Mouse (Mus musculus) inflammation-experienced regulatory T-cells (primary cell): ENCODE data around the gene Aldob. TPM values are rescaled to one million over a fixed set of nuclear protein-coding genes. Genes with fewer than 3 reads are reported as not detected.

Experiments used
- polyA plus RNA-seq, 2 experiments: library from polyadenylated mRNA; unstranded; fragments of 100-300 nt; shearing (Covaris generic); gene quantifications; one replicate each; pipeline ENCODE4 v1.2.1; 2017

The Aldob gene
- not detected for polyA plus RNA-seq

GRCm38 (mm10) chr4:49549383-49549782 lies at the start of gene Aldob:
TSS of gene Aldob (minus strand) at chr4:49549546.

GRCm38 (mm10) chr4:49597183-49598100 lies 48.1 kb upstream of the Aldob start, which contains the start of gene Tmem246:
TSS of gene Tmem246 (minus strand) at chr4:49597876.

DNA sequence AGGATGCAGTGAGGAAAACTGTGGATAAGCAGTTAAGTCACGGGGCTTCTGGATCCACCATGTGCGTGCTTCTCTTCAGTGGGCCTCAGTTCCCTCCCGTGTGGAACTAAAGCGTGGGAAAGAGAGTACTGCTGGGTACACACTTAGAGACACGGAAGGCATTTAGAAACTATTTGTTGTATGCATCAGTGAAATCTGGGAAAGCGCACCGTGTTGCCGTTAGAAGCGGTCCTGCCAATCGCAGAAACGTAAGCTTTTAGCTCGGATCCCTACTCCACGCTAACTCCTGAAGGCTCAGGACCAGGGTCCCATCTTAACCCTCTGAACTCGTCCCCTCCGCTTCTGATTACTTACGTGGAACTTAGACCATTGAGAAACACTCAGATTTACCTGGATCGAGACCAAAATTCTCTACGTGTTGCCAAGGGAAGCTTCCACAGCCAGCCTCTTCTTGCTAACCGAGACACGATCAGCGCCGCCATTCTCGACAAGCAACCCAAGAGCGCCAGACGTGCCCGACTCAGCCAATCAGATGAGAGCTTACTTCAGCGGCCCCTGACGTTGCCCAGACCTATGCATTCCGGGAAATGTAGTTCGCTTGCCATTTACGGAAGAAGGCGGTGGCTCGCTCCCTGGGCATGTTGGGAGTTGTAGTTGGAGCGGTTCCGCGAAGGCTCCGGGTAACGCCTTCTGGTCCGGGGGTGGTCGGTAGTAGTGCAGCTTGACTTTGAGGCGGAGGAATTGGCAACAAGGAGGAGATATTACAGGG lies 28.6 kb downstream of the Aldob start, which contains the start of the genes Mrpl50 and Zfp189:
TSS of gene Mrpl50 (minus strand) at position 522 of the 769 bp plus-strand sequence.
TSS of gene Zfp189 (plus strand) at position 605 of the 769 bp plus-strand sequence.

DNA sequence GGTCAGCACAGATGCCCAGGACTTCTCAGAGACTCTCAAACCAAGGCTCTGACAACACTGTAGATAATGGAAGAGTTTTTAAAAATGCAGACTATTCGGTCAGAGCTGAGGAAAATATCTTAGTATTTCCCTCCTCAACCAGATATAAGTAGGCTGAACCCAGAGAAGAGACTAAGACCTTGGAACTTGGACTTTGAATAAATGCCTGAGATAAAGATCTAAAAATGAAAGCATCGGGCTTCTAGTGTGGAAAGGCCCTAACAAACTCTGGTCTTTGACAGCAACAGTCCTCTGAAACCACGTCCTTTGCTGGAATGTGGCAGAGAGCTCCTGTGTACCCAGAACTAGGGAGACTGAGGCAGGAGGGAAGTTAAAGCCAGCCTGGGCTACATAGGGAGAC lies 43.0 kb downstream of the Aldob start, which contains the start of gene Baat:
TSS of gene Baat (minus strand) at position 172 of the 400 bp plus-strand sequence.

Other genes with a start within 250 kb of the Aldob start
- under 1 TPM; 0.22 to 0.88 TPM for gene Acnat2, start 141.4 kb downstream of the Aldob start, polyA plus RNA-seq
- gene Acnat1, start 75.6 kb downstream of the Aldob start, polyA plus RNA-seq: 1 to 10 TPM in 1 of 2 experiments, not detected in 1; 1.4 TPM
- gene Baat, start 43.0 kb downstream of the Aldob start, polyA plus RNA-seq: not detected
- 10 to 100 TPM; 24.1 to 34.7 TPM for gene Mrpl50, start 28.5 kb downstream of the Aldob start, polyA plus RNA-seq
- 1 to 10 TPM; 3.9 to 6.3 TPM for gene Zfp189, start 28.4 kb downstream of the Aldob start, polyA plus RNA-seq
- gene Tmem246, start 48.3 kb upstream of the Aldob start, polyA plus RNA-seq: under 1 TPM in 1 of 2 experiments, not detected in 1; 0.28 TPM
- 10 to 100 TPM; 47.4 to 52.2 TPM for gene Rnf20, start 82.5 kb upstream of the Aldob start, polyA plus RNA-seq
- under 1 TPM; 0.31 to 0.76 TPM for gene Ppp3r2, start 132.5 kb upstream of the Aldob start, polyA plus RNA-seq